Mouse (Mus musculus): ENCODE results near the gene Clip3.

Gene Clip3

DNA sequence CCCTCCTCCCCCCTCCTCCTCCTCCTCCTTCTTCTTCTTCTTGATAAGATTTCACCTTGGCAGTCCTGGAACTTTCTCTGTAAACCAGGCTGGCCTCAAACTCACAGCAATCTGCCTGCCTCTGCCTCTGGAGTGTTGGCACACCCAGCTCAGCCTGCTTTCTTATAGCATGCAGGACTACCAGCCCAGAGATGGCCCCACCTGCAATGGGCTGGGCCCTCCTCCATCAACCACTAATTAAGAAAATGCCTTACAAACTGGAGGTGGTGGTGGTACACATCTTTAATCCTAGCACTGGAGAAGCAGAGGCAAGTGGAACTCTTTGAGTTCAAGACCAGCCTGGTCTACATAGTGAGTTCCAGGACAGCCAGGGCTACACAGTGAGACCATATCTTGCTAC, 34.9 kb downstream of the Clip3 start:
- DNase-seq (ENCODE audit: low spot score in 2 of 2), result no peak

- DNase-seq (ENCODE audit: low spot score in 2 of 2), result peak in 1 of 2 experiments; percentile 54
These were observed 35.6 kb downstream of the Clip3 start for GRCm38 (mm10) chr7:30327140-30327539.

DNA sequence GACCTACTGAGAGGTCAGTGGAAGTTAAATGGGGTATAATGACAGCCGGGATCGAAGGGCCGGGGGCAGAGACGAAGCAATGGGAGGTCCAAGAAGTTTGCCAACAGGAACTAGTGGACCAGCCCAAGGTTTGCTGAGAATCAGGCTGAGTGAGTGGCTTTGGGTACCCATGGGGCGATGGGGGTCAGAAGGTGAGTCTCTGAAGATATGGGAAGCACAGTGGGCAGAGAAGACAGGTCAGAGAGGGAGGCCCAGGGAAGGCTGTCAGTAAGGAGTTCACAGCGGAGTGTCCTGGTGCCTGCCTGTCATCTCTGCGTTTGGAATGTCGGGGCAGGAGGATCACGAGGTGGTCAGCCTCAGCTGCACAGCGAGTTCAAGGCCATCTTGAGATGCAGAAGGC, 36.9 kb downstream of the Clip3 start:
- DNase-seq (ENCODE audit: low spot score in 2 of 2), result peak in 1 of 2 experiments; percentile 54

GRCm38 (mm10) chr7:30331887-30332286, 40.4 kb downstream of the Clip3 start:
- DNase-seq (ENCODE audit: low spot score in 2 of 2), result peak; percentile 70 to 83

DNA sequence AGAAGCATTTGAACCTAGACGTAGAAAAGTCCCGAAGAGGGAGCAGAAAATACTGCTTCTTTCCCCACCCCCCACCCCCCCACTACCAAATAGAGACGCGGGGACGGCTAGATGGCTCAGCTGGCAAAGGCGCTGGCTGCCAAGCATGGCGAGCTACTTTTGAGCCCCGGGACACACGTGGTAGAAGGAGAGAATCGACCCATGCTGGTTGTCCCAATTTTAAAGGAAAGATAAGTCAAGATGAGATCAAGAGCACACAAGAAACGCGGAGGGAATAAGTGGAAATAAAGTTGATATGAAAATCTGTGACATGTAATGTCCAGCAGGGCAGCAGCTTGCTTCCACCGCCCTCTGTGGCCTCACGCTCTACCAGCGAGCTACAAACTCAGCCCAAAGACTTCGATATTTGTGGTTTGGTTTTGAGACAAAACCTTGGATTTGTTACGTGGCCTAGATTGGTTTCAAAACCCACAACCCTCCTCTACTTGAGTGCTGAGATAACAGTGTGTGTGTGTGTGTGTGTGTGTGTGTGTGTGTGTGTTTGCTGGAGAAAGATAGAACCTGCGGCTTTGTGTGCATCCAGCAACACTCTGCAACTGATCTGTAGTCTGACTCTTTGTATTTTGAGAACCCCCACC, 41.2 kb downstream of the Clip3 start:
- DNase-seq (ENCODE audit: low spot score in 2 of 2), result no peak

DNA sequence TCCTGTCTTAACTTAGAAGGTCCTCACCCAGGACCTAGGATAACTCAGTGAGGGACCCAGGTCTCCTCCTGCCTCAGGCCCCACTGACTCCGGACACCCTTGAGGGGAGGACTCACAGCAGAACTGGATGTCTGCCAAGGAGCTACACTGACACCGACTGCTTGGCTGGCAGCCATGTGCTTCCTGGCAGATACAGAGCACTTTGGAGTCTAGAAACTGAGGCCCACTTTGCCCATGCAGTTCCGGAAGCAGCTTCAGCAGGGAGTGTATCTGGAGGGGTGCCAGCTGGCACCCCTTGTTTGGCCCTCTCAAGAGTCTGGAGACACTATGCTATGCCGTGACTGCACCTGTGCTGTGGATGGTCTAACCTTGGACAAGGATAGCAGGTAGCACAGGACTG, 41.9 kb downstream of the Clip3 start:
- DNase-seq (ENCODE audit: low spot score in 2 of 2), result peak; percentile 36 to 64

- no peak for DNase-seq (ENCODE audit: low spot score in 2 of 2)
These were observed 43.0 kb downstream of the Clip3 start for GRCm38 (mm10) chr7:30334563-30334962.

DNA sequence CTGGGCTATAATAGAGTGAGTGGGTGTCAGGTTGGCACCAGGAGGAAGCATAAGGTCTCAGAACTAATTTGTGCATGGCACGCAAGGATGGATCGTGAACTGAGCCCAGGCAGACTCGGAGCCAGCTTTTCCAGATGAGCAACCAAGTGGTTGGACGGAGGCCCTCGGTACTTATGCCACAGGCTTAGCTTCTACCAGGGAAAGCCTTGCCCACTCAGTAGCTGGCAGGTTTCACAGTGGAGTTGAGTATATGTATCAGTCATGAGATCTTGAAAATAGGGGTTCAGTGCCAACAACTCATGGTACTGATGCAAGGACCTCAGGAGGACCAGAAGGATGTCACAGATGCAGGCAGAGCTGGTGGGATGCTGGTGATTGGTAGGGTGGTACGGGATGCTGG, 44.2 kb downstream of the Clip3 start:
- no peak for DNase-seq (ENCODE audit: low spot score in 2 of 2)

DNA sequence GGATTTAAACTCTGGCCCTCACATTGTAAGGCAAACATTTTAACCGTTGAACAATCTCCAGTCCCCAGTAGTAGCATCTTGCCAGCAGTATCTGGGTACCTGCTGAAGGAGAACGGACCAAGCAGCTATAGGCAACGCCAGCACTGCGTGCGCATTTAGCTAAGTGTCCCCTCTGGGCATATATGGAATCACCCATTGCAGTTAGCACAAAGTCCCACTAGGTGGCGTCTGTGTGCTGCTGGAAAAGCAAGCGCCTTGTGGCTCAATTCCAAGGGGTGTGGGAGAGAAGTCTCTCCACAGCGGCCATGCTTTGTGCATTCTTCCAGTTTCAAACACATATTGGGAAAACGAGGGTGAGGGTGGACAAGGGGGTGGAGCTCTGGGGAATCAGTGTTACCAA, 44.9 kb downstream of the Clip3 start:
- DNase-seq (ENCODE audit: low spot score in 2 of 2), result peak; percentile 64 to 84

GRCm38 (mm10) chr7:30339432-30340109, 48.0 kb downstream of the Clip3 start:
- DNase-seq (ENCODE audit: low spot score in 2 of 2), result no peak

GRCm38 (mm10) chr7:30346635-30347379, 55.3 kb downstream of the Clip3 start:
- peak; percentile 60 to 85 for DNase-seq (ENCODE audit: low spot score in 2 of 2)

DNA sequence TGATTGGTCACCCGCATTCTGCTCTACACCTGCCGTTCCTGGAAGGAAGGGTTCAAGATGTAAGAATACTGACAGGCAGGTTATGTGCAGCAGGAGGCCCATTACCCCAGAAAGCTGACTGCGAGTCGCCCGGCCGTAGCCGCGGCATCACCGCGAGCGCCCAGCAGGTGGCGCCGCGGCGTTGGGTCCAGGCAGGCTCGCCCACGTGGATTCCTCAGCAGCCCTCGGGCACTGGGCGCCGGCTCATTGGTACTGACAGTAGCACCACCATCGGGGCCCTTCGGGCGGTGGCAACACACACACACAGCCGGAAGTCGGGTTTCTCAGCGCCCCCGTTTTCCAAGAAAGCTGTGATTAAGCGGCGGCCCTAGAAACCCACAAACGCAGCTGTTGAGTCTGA, 56.3 kb downstream of the Clip3 start:
- peak; percentile 55 to 84 for DNase-seq (ENCODE audit: low spot score in 2 of 2)

DNA sequence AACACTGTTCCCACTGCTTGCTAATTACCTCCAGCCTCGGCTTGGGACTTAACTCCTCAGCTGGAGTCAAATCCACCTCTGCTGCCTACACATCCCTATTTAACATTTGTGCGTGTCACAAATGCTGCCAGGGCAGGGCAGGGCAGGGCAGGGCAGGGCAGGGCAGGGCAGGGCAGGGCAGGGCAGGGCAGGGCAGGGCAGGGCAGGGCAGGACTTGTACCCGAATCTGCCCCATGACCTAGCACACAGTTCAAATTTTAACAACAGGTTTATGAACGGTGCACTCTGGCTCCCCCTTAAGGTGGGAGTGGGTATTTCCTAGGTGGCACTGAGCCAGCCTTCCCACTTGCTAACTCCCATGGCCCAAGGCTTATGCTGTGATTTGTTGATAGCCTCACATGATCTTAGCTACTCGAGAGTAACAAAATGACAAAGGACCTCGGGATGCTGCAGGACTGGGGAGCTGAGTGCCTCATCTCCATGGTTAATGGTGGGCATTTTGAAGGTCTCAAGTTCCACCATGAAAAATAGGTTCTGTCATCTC, 61.8 kb downstream of the Clip3 start:
- peak; percentile 48 to 81 for DNase-seq (ENCODE audit: low spot score in 2 of 2)

GRCm38 (mm10) chr7:30354059-30354458, 62.5 kb downstream of the Clip3 start:
- DNase-seq (ENCODE audit: low spot score in 2 of 2), result no peak

Data from spleen, postnatal 4 days (tissue).